Mouse (Mus musculus): Measurements from ENCODE around the gene Prrt4.

GRCm38 (mm10) chr6:29144971-29145370 lies 34.4 kb downstream of the Prrt4 start:
- no peak for TF ChIP-seq EP300 (optimal IDR thresholded peaks at IDR 0.05)
- TF ChIP-seq CTCF (IDR thresholded peaks at IDR 0.05; ENCODE audit: low read depth), result no peak

Data from stomach, postnatal 0 days (tissue).